Mouse (Mus musculus) cerebellum, postnatal 14 days (tissue): ENCODE measurements around the gene Col13a1.
A peak's percentile ranks its signal among the peaks of the same experiment; 100 is the strongest.

ENCODE experiments used
- DNase-seq, 2 experiments: peaks; one replicate each; pipeline ENCODE4 v3.0.0; 2021; ENCODE audit warnings: mixed read lengths in 2 of 2

Gene Col13a1

DNA sequence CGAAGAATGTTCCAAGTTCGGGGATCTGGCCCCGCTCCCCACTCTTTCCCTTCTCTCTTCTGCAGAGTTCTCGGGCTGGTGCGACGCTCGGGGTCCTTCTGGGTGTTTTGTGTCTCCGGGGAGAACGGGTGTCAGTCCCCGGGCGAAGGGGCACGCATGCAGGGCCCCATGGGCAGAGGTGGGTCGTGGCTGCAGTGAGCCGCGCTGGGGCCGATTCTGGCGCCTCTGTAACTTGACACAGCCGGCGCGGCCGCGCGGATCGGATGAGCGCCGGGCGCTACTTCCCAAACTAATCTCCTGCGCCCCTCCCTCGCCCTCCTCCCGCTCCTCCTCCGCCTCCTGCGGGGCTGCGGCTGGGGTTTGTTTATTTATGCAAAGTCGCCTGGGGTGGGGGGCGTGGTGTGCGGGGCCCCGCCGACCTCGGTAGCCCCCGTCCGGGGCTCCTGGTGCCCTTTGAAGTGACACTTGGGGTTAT, at the start of gene Col13a1:
Gene Col13a1 (minus strand): TSS at position 243 of the 475 bp plus-strand sequence.
- DNase-seq, result peak in 1 of 2 experiments; percentile 24

DNA sequence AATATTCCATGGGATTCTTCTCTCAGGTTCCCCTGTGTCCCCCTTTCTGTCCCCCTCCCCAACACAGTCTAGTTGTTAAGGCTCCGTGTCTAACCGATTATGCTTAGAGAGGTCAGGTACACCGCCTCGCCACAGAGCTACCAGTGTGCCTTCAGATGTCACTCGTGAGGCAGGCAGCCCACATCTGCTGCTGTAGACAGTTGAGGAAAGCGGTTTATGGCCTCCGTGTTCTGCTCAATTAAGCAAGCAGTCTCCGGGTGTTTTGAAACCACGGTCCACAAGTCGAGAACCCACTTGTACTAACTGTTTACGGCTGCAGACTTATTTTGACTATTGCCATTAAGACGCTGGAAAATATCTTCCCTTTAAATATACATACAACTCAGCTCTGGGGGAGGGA, 48.8 kb upstream of the Col13a1 start:
- no peak for DNase-seq

DNA sequence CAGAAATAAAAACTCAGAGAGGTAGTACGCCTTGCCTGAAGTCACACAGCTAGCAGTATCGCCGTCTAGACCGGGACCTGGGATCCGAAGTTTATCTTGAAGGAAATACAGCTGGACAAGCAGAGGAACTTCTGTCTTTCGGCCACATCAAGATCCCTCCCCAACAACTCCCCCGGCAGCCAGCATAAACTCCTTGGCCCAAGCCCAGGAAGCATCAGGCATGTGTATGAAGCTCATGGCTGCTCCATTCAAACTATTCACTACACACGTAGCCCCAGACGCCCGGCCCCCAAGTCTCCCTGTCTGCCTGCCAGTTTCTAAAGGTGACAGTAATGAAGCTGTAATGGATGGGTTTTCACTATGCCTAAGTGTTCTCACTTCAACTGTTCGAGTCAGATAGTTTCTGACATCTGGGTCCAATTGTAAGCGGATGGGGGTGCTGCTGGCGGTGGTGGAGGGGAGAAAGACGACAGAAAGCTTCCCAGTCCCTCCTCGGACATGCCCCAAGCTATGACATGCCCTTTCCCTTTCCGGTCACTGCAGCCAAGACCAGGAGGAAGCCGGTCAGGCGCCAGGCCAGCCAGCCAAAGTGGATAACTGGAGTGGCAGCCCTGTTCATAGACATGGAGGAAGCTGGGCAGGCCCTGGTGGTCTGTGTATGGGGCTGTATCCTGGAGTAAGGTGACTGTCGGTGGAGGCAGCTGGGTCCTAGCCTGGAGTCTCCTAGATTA, 45.1 kb upstream of the Col13a1 start:
- DNase-seq, result peak; percentile 22 to 44

GRCm38 (mm10) chr10:62020068-62020620, 41.2 kb upstream of the Col13a1 start:
- no peak for DNase-seq

DNA sequence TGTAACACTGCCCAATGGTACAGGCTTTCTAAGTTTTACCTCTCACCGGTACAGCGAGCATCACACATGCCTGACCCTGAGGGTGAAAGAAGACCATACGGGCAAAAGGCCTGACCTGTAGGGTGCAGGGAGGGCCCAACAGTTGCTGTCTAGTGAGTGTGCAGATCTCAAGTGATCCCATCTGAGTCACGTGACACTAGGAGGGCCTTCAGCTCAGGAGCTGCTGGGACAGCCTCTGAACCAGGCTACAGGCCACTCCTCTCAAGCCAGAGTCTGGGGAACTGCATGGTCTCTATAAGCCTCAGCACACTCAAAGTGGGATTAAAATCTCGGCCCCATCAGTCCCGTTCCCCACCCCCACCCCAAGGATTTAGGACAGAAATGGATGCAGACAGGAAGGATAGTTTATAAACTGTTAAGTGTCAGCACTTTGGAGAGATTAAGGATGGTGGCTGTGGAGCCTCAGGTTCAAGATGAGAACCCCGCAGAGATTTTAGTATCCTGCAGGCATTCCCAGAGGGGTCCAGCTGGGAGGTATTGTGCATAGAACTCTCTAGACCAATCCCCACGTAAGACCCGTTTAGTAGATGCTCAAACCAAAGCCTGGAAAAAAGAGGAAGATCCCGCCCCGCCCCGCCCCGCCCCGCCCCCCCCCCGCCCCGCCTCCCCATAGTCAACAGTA, 40.6 kb upstream of the Col13a1 start:
- no peak for DNase-seq

- no peak for DNase-seq
These were observed 38.0 kb upstream of the Col13a1 start for GRCm38 (mm10) chr10:62016947-62017346.

GRCm38 (mm10) chr10:62013190-62013589, 34.3 kb upstream of the Col13a1 start:
- no peak for DNase-seq

GRCm38 (mm10) chr10:62012371-62012770, 33.5 kb upstream of the Col13a1 start:
- DNase-seq, result no peak

DNA sequence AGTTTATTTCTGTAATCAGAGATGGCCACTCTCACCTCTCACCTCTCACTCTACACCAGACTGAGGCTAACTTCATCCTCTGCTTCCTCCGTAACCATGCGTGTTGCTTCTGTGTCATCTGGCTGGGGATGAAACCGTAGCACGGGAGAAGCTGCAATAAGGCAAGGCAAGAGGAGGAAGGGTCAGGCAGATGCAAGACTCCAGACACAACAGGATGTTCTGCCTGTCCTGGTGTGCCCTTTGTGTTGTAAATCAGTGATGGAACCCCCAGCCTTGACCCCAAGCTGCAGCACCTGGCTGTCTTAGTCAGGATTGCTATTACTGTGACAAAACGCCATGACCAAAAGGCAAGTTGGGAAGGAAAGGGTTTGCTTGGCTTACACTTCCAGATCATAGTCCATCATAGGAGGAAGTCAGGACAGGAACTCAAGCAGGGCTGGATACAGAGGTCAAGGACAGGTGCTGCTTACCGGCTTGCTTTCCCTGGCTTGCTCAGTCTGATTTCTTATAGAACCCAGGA, 31.1 kb upstream of the Col13a1 start:
- DNase-seq, result no peak

DNA sequence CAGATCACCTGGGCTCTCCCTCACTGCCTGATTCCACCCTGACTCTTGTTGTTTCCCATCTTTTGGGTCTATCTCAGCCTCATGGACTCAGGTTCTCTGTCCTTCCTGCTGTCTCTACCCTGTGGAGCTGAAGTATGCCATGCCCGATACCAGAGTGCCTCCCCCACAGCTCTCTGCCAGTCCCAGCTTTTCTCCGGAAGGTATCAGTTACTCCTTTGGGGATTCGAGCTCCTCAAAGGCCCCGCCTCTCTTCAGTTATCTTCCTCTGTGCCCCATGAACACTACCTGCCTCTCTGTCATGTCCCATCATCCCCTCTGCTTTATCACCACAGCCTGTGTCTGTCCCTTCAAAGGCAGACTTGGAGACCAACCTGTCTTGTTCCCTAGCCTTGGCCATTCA, 29.1 kb upstream of the Col13a1 start:
- no peak for DNase-seq

DNA sequence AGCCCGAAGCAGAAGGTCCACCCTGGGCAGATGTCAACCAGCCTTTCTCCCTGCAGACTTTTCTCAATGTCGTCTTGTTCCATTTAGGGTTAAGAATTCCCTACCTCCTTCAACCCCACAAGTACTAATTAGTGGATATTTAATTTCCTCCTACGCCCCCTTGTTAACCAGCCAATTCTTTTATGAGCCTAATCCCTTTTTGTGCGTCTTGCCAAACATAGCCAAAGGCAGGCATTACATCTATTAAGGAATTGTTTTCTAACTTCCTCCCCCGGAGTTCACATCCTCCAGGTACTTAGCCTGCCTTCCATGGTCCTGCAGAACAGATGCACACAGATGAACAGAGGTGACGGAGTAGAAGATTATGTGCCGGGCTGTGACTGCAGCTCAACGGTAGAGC, 27.5 kb upstream of the Col13a1 start:
- no peak for DNase-seq

- no peak for DNase-seq
These were observed 21.3 kb upstream of the Col13a1 start for GRCm38 (mm10) chr10:62000216-62000615.

- no peak for DNase-seq
These were observed 20.9 kb upstream of the Col13a1 start for GRCm38 (mm10) chr10:61999766-62000165.

DNA sequence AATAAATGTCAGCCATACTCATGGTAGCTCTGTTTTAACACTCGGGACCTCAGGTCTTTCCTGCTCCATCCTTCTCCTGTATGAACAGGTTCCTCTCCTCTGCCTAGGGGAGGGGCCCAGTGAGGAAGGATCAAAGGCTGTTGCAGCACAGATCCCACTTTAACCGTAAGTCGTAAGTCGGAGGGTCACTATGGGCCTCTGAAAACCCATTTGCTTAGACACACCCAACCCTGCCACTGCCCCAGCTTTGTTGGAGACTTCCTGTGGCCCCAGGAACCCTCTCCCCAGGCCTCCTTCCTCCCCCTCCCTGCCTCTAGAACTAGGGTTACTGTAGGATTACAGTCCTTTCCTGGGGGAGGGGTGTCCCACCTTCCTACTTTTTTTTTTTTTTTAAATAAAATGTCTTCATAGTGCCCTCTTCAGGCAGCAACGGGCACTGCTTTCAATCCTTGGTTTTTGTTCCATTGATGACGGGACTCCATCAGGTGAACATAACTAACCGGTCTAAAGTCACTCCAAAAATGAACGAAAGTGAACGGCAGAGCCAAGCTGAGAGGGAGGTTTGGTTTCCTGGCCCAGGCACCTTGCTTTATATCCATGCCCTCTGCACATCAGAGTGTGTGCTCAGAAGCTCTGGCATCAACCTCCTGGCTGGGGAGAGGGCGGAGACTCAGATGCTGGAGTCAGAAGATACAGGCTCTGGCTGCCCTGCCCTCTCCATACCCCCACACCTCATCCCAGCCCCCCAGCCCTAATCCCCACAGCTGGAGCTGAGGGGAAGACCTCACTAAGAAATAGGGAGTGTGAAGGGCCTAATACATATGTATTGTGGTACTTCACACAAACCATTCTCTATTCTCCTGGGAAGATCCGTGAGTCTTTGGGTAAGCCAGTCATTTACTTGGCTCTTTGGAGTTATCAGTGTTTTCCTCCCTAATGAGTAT, 12.8 kb upstream of the Col13a1 start:
- no peak for DNase-seq

- peak; percentile 97 to 99 for DNase-seq
These were observed 1.5 kb upstream of the Col13a1 start for GRCm38 (mm10) chr10:61980424-61980823.

GRCm38 (mm10) chr10:61978112-61978865, 619 bp downstream of the Col13a1 start:
- peak; percentile 58 to 71 for DNase-seq

DNA sequence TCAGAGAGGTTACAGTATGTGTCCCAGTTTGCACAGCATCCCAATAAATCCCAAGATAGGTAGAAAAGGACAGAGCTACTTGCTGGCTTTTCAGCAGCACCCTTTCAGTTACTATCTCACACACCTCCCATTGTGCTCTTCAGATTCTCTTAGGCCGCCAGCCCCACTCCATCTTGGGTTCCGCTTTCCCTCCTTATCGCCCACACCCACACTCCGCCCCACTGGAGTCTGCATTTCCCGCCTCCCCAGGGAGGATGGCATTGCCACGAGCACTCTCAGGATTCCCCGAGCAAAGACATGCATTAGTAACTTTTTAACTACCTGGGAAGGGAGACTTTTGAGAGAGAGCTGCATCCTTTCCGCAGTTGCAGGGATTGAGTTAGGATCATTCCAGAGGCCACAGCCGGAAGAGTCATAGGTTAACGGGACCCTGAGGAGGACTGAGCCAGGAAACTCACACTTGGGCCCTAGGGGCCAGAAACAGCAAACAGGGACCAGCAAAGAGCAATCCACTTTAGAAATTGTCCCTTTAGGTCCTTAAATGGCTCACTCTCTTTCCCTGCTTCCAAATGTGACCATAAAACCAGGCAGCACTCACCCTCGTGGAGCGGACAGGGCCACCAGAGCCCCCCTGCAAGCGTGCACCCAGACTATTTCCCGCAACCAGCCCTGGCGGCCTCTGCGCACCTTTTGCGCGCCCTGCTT, 1.4 kb downstream of the Col13a1 start:
- DNase-seq, result no peak

DNA sequence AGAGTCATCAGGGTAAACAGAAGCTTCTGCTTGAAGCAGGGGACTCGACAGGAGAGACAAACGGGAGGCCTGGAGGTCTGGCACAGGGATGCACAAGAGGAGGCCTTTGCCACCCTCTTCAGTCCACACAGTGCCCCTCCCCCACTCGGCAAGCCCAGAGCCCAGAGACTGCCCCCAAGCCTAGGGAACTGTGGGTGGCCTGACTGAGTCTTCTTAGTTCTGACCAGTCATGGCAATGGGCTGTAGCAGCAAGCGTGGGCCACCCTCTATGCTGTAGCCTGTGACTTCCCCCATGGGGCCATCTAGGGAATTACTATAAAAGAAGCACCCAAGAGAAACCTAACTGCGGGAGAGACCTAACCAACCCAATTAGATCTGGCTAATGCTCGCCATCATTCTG, 1.9 kb downstream of the Col13a1 start:
- peak in 1 of 2 experiments; percentile 43 for DNase-seq

- no peak for DNase-seq
These were observed 4.3 kb downstream of the Col13a1 start for GRCm38 (mm10) chr10:61974581-61974980.

GRCm38 (mm10) chr10:61972041-61972440, 6.9 kb downstream of the Col13a1 start:
- peak; percentile 45 to 68 for DNase-seq

DNA sequence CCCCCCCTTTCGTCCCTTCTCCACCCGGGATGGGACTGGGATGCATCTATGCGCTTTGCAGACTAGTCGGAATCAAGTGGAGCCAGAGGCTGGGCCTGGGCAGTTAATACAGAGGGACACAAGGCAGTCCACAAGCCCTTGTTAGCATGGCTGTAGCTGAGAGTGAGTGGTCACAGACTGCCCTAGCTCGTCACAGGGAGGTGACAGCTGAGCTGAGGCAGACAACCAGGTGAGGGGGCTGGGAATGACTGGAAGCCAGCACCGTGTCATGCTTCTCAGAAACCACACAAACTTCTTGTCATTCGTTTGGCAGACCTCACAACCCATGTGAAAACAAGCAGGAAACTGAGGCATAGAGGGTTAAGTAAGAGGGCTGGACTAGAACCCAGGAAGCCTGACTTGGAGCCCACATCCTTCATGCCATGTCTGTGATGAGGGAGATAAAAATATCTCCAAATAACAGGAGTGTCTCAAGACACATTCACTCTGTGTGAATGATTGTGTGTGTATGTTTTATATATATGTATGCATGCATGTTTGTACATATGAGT, 10.8 kb downstream of the Col13a1 start:
- DNase-seq, result no peak
